Mouse (Mus musculus) heart, embryonic 15.5 days (tissue): ENCODE data around the gene Mef2b. TPM values are rescaled to one million over a fixed set of nuclear protein-coding genes. Genes with fewer than 3 reads are reported as not detected.

ENCODE experiments used
- ATAC-seq: fragments of 200-750 bp; cut with Nextera tagmentation; replicated peaks from 2 replicates; pipeline ENCODE4 v1.8.0; 2017; ENCODE audit warnings: low read depth, moderate TSS enrichment; ENCODE audit not compliant: insufficient number of reproducible peaks, insufficient read depth, low FRiP score
- H3K27ac ChIP-seq: fragments of 300-500 bp; sonication (generic); 2 replicates; pipeline ENCODE4 v1.5.1; 2015; ENCODE audit warnings: mild to moderate bottlenecking, inconsistent platforms
- H3K27me3 ChIP-seq: fragments of 300-500 bp; sonication (generic); 2 replicates; pipeline ENCODE4 v1.6.1; 2015; ENCODE audit warnings: inconsistent platforms
- H3K36me3 ChIP-seq: fragments of 300-500 bp; sonication (generic); 2 replicates; pipeline ENCODE4 v1.6.1; 2015; ENCODE audit warnings: mild to moderate bottlenecking, inconsistent platforms
- H3K4me1 ChIP-seq: fragments of 300-500 bp; sonication (generic); replicated peaks from 2 replicates; pipeline ENCODE4 v1.6.1; 2015; ENCODE audit warnings: inconsistent platforms
- H3K4me2 ChIP-seq: fragments of 300-500 bp; sonication (generic); 2 replicates; pipeline ENCODE4 v1.6.1; 2015; ENCODE audit warnings: inconsistent platforms, mild to moderate bottlenecking, moderate library complexity
- H3K4me3 ChIP-seq: fragments of 300-500 bp; sonication (generic); 2 replicates; pipeline ENCODE4 v1.5.1; 2015; ENCODE audit warnings: mild to moderate bottlenecking, inconsistent platforms
- H3K9ac ChIP-seq: fragments of 300-500 bp; sonication (generic); 2 replicates; pipeline ENCODE4 v1.6.1; 2015; ENCODE audit warnings: mild to moderate bottlenecking, inconsistent platforms
- H3K9me3 ChIP-seq: fragments of 300-500 bp; sonication (generic); replicated peaks from 2 replicates; pipeline ENCODE4 v1.6.1; 2016; ENCODE audit warnings: inconsistent platforms
- WGBS: fragments of 180-500 bp; shearing (Covaris S2); methylation state at CpG from one replicate; pipeline ENCODE4 v1.1.7; 2015; ENCODE audit warnings: mixed read lengths; 5-methylcytosine and 5-hydroxymethylcytosine counted together
- polyA plus RNA-seq: library from polyadenylated mRNA; unstranded; fragments of >200 nt; fragmentation: Nextera tagmentation; extraction: Ambion mirVana; gene quantifications from 2 replicates; pipeline ENCODE4 v1.2.1, GENCODE M21; 2015

The Mef2b gene
- polyA plus RNA-seq = 0.28 and 0.44 TPM in 2 replicates

DNA sequence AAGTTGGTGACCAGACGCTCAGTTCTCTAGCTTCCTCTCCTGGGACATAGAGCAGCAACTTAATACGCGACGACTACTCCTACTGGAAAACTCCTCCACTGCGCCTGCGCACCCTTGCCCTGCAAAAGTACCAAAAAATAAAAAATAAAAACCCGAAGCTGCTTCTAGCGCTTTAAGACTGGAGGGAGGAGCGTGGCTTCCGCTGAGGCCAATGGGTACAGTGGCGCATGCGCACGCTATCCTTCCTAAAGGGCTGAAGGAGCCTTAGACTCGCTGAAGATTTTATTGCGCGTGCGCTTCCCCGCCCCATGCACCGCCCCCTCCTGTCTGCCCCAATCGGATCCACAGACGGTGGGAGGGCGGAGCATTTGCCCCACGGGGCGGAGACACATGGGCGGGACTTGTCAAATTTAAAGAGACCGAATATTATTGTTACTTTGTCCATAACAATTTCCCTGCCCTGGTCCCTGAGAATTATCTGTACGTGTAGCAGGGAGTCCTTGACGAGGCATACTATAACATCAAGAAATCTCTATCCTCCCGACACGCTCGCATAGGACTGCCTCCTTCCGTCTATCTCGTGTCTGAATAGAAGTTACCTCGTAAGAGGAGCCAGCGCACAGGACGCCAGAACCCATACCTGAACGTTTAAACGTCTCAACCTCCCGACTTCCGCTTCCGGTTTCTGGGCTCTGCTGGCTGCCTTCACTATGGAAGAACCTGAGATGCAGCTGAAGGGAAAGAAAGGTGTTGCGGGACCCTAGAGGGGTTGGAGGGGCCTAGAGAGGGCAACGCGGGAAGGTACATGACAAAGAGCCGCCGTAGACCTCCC is at the start of gene Mef2b, which contains the start of the genes Rfxank and Borcs8:
Gene Mef2b, plus strand, starts transcription at position 686 of the 832 bp plus-strand sequence.
Gene Rfxank, minus strand, starts transcription at position 129 of the 832 bp plus-strand sequence.
Gene Borcs8, plus strand, starts transcription at position 474 of the 832 bp plus-strand sequence.
- Histone ChIP-seq H3K9ac (peak within 1 kb of the TSS; percentile 75), H3K9me3 (no peaks in the 10 kb centered on the region), H3K4me1 (peaks cover 32% of the 10 kb centered on the region), H3K4me3 (peak within 1 kb of the TSS; percentile 80), H3K27me3 (no peaks in the 10 kb centered on the region), H3K36me3 (peaks cover 36% of the 10 kb centered on the region), H3K4me2 (peak within 1 kb of the TSS; percentile 67), H3K27ac (peak within 1 kb of the TSS; percentile 76)
- ATAC-seq = peak; percentile 96
- under 1% methylated on average over 46 of the region's 46 CpGs for WGBS

GRCm38 (mm10) chr8:70092786-70093185 is 46.7 kb upstream of the Mef2b start:
- Histone ChIP-seq H3K9ac (no peak overlapping the region), H3K4me1 (peaks cover 6% of the 10 kb centered on the region), H3K36me3 (no peaks in the 10 kb centered on the region), H3K9me3 (no peaks in the 10 kb centered on the region), H3K4me2 (no peak overlapping the region), H3K27ac (no peak overlapping the region), H3K4me3 (no peak overlapping the region), H3K27me3 (peaks cover 62% of the 10 kb centered on the region)
- 53% methylated on average over 8 of the region's 8 CpGs for WGBS
- ATAC-seq = no peak

DNA sequence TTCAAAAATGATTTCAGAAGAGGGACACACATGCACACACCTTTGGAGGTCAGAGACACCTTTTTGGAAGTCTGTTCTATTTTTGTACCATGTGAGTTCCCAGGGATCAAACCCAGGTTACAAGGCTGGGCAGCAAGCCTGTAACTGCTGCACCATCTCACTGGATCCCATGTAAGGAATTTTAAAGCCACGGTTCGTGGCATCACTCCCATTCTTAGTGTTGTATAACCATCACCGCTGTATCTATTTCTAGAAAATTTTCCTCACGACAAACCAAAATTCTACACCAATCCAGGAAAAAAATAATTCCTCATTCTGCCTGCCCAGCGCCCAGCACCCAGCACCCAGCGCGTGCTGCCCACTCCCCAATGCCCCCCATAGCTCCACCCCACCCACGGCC is 40.2 kb upstream of the Mef2b start:
- no peak overlapping the region for H3K4me2 ChIP-seq
- H3K4me1 ChIP-seq = no peaks in the 10 kb centered on the region
- H3K27me3 ChIP-seq = peaks cover 29% of the 10 kb centered on the region
- H3K9me3 ChIP-seq = no peaks in the 10 kb centered on the region
- 62% methylated on average over 8 of the region's 8 CpGs for WGBS
- H3K9ac ChIP-seq = no peak overlapping the region
- H3K4me3 ChIP-seq = no peak overlapping the region
- H3K36me3 ChIP-seq = no peaks in the 10 kb centered on the region
- no peak overlapping the region for H3K27ac ChIP-seq
- no peak for ATAC-seq

- H3K4me3 ChIP-seq = no peak overlapping the region
- H3K9me3 ChIP-seq = no peaks in the 10 kb centered on the region
- peaks cover 23% of the 10 kb centered on the region for H3K27me3 ChIP-seq
- no peak overlapping the region for H3K9ac ChIP-seq
- H3K36me3 ChIP-seq = no peaks in the 10 kb centered on the region
- H3K27ac ChIP-seq = no peak overlapping the region
- no peak overlapping the region for H3K4me2 ChIP-seq
- no peak for ATAC-seq
- no peaks in the 10 kb centered on the region for H3K4me1 ChIP-seq
- WGBS = 77% methylated on average over 8 of the region's 8 CpGs
Measured at GRCm38 (mm10) chr8:70100241-70100640, 39.3 kb upstream of the Mef2b start.

GRCm38 (mm10) chr8:70104506-70104905 is 35.0 kb upstream of the Mef2b start:
- Histone ChIP-seq H3K27ac (no peak overlapping the region), H3K4me2 (no peak overlapping the region), H3K27me3 (peaks cover 36% of the 10 kb centered on the region), H3K36me3 (no peaks in the 10 kb centered on the region), H3K9ac (no peak overlapping the region), H3K4me3 (no peak overlapping the region), H3K4me1 (no peaks in the 10 kb centered on the region), H3K9me3 (no peaks in the 10 kb centered on the region)
- WGBS = 11% methylated on average over 6 of the region's 6 CpGs
- peak; percentile 59; the same call in 1 of the 2 replicates for ATAC-seq

DNA sequence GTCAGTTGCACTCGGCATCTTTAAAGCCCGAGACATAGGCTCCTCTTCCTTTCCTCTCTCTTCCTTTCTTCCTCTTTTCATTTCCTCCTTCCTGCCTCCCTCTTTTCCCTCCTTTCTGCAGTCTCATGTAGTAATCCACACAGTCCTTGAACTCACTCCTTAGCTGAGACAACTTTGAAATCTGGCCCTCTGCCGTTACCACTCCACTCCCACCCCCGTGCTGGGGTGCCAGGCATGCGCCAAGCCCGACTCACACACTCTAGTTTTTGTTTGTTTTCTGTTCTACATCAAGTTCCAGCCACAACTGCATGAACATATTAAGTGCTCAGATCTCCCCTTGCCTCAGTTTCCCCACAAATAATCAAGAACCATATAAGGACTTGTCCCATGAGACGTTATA is 34.6 kb upstream of the Mef2b start:
- Histone ChIP-seq H3K27me3 (peaks cover 40% of the 10 kb centered on the region), H3K27ac (no peak overlapping the region), H3K4me2 (no peak overlapping the region), H3K4me1 (no peaks in the 10 kb centered on the region), H3K36me3 (no peaks in the 10 kb centered on the region), H3K4me3 (no peak overlapping the region), H3K9me3 (no peaks in the 10 kb centered on the region), H3K9ac (no peak overlapping the region)
- no peak for ATAC-seq
- 69% methylated on average over 7 of the region's 7 CpGs for WGBS

GRCm38 (mm10) chr8:70110451-70110850 is 29.1 kb upstream of the Mef2b start:
- Histone ChIP-seq H3K9me3 (no peaks in the 10 kb centered on the region), H3K27ac (no peak overlapping the region), H3K9ac (no peak overlapping the region), H3K4me1 (no peaks in the 10 kb centered on the region; the same call in 1 of the 2 replicates), H3K36me3 (no peaks in the 10 kb centered on the region), H3K4me3 (no peak overlapping the region), H3K27me3 (peaks cover 86% of the 10 kb centered on the region), H3K4me2 (no peak overlapping the region)
- 86% methylated on average over 2 of the region's 2 CpGs for WGBS
- no peak for ATAC-seq

DNA sequence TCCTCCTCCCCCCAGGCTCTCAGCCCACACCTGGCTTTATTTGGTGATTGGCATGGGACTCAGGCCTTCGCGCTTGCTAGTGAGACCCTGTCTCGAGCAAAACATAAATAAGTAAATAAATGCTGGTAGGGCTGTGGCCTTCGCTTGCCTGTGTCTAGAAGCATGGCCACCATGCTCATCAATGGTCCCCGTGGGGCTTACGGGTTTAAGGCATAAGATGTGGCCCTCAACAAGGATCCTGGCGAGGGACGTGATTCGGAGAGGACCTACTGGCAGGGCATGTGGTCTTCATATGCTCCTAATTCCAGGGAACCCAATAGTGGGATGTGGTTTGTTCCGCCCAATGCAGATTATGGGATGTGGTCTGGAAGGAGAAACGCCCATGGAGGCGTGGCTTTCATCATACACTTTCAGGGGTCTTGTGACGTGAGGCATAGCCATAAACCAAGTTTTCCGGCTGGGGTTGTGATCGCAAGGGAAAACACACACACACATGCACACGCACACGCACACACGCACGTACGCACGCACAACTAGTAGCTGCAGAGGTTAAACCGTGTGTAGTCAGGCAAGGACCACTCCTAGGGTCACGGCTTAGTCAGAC is 28.2 kb upstream of the Mef2b start:
- no peak overlapping the region for H3K27ac ChIP-seq
- no peaks in the 10 kb centered on the region for H3K9me3 ChIP-seq
- no peaks in the 10 kb centered on the region; the same call in 1 of the 2 replicates for H3K4me1 ChIP-seq
- H3K4me2 ChIP-seq = no peak overlapping the region
- H3K36me3 ChIP-seq = no peaks in the 10 kb centered on the region
- no peak for ATAC-seq
- H3K9ac ChIP-seq = no peak overlapping the region
- 46% methylated on average over 23 of the region's 23 CpGs for WGBS
- peaks cover 89% of the 10 kb centered on the region for H3K27me3 ChIP-seq
- no peak overlapping the region for H3K4me3 ChIP-seq

- Histone ChIP-seq H3K9ac (no peak overlapping the region), H3K4me3 (no peak overlapping the region), H3K27ac (no peak overlapping the region), H3K4me1 (no peaks in the 10 kb centered on the region; the same call in 1 of the 2 replicates), H3K9me3 (no peaks in the 10 kb centered on the region), H3K27me3 (peaks cover 96% of the 10 kb centered on the region), H3K4me2 (no peak overlapping the region), H3K36me3 (no peaks in the 10 kb centered on the region)
- ATAC-seq = no peak
- 6% methylated on average over 43 of the region's 43 CpGs for WGBS
Measured at GRCm38 (mm10) chr8:70112401-70113016, 27.0 kb upstream of the Mef2b start.

GRCm38 (mm10) chr8:70114488-70114887 is 25.0 kb upstream of the Mef2b start:
- no peak for ATAC-seq
- Histone ChIP-seq H3K9me3 (no peaks in the 10 kb centered on the region), H3K4me2 (no peak overlapping the region), H3K4me1 (no peaks in the 10 kb centered on the region; the same call in 1 of the 2 replicates), H3K36me3 (no peaks in the 10 kb centered on the region), H3K9ac (no peak overlapping the region), H3K27ac (no peak overlapping the region), H3K4me3 (no peak overlapping the region), H3K27me3 (peaks cover 100% of the 10 kb centered on the region)
- WGBS = 18% methylated on average over 6 of the region's 6 CpGs

- Histone ChIP-seq H3K9me3 (no peaks in the 10 kb centered on the region), H3K4me3 (no peak overlapping the region), H3K27me3 (peaks cover 100% of the 10 kb centered on the region), H3K4me2 (no peak overlapping the region), H3K9ac (no peak overlapping the region), H3K27ac (no peak overlapping the region), H3K4me1 (no peaks in the 10 kb centered on the region; the same call in 1 of the 2 replicates), H3K36me3 (no peaks in the 10 kb centered on the region)
- no peak for ATAC-seq
- WGBS = 62% methylated on average over 13 of the region's 13 CpGs
Measured at GRCm38 (mm10) chr8:70114892-70115291, 24.6 kb upstream of the Mef2b start.
